Mouse (Mus musculus) intestine, postnatal 0 days (tissue): ENCODE results near the gene Dnajb7. TPM values are rescaled to one million over a fixed set of nuclear protein-coding genes. Genes with fewer than 3 reads are reported as not detected.

Experiments used
- ATAC-seq: fragments of 200-750 bp; cut with Nextera tagmentation; 2 replicates; pipeline ENCODE4 v1.8.0; 2017; ENCODE audit warnings: mild to moderate bottlenecking, moderate TSS enrichment, moderate library complexity
- H3K27ac ChIP-seq: fragments of 300-500 bp; sonication (generic); 2 replicates; pipeline ENCODE4 v1.5.1; 2014; ENCODE audit warnings: mild to moderate bottlenecking, low read depth, low read length, moderate library complexity
- H3K27me3 ChIP-seq: fragments of 300-500 bp; sonication (generic); replicated peaks from 2 replicates; pipeline ENCODE4 v1.6.1; 2014; ENCODE audit warnings: low read length, mixed read lengths; ENCODE audit not compliant: control insufficient read depth, insufficient read depth
- H3K36me3 ChIP-seq: fragments of 300-500 bp; sonication (generic); 2 replicates; pipeline ENCODE4 v1.6.1; 2014; ENCODE audit warnings: mild to moderate bottlenecking, moderate library complexity; ENCODE audit not compliant: control insufficient read depth, insufficient read depth
- H3K4me1 ChIP-seq: fragments of 300-500 bp; sonication (generic); replicated peaks from 2 replicates; pipeline ENCODE4 v1.6.1; 2014; ENCODE audit warnings: antibody characterized with exemption, low read length, mixed read lengths; ENCODE audit not compliant: control insufficient read depth, insufficient read depth
- H3K4me2 ChIP-seq: fragments of 300-500 bp; sonication (generic); replicated peaks from 2 replicates; pipeline ENCODE4 v1.6.1; 2014; ENCODE audit warnings: low read depth, mild to moderate bottlenecking, moderate library complexity
- H3K4me3 ChIP-seq: fragments of 300-500 bp; sonication (generic); 2 replicates; pipeline ENCODE4 v1.5.1; 2014; ENCODE audit warnings: low read depth, low read length
- H3K9ac ChIP-seq: fragments of 300-500 bp; sonication (generic); 2 replicates; pipeline ENCODE4 v1.6.1; 2014; ENCODE audit warnings: mild to moderate bottlenecking, low read depth, low read length
- H3K9me3 ChIP-seq: fragments of 300-500 bp; sonication (generic); 2 replicates; pipeline ENCODE4 v1.6.1; 2016; ENCODE audit warnings: mixed run types; ENCODE audit not compliant: control insufficient read depth
- CTCF ChIP-seq: sonication (generic); IDR thresholded peaks from 2 replicates; pipeline ENCODE4 v1.5.1; 2016; ENCODE audit warnings: low read depth, mild to moderate bottlenecking, control low read depth, antibody characterized with exemption, moderate library complexity
- WGBS: fragments of 180-500 bp; shearing (Covaris S2); extraction: QIAGEN DNeasy Blood & Tissue Kit; methylation state at CpG from one replicate; pipeline ENCODE4 v1.1.7; 2014; 5-methylcytosine and 5-hydroxymethylcytosine counted together
- polyA plus RNA-seq: library from polyadenylated mRNA; unstranded; fragments of >200 nt; fragmentation: Nextera tagmentation; extraction: Ambion mirVana; gene quantifications from 2 replicates; pipeline ENCODE4 v1.2.1, GENCODE M21; 2015

Gene Dnajb7
- polyA plus RNA-seq, 1 experiment from 2014 or later, result 0.17 TPM

- no peak overlapping the region for H3K9ac ChIP-seq
- H3K36me3 ChIP-seq, result peaks cover 17% of the 10 kb centered on the region
- peaks cover 4% of the 10 kb centered on the region; the same call in 1 of the 2 replicates for H3K27me3 ChIP-seq
- H3K27ac ChIP-seq, result peak overlapping the region; percentile 29; the same call in 1 of the 2 replicates
- H3K4me1 ChIP-seq, result no peaks in the 10 kb centered on the region; the same call in 1 of the 2 replicates
- no peak for TF ChIP-seq CTCF
- ATAC-seq, result no peak
- no peaks in the 10 kb centered on the region for H3K9me3 ChIP-seq
- no peak overlapping the region for H3K4me3 ChIP-seq
- peak overlapping the region; percentile 84 for H3K4me2 ChIP-seq
- 25% methylated on average over 10 of the region's 10 CpGs for WGBS
These were observed 46.6 kb downstream of the Dnajb7 start for GRCm38 (mm10) chr15:81361417-81362015.

- H3K27ac ChIP-seq, result 0 out of 2 replicates have a peak overlapping the region, but pooled peaks have one; percentile 29
- no peaks in the 10 kb centered on the region for H3K9me3 ChIP-seq
- no peaks in the 10 kb centered on the region; the same call in 1 of the 2 replicates for H3K4me1 ChIP-seq
- H3K27me3 ChIP-seq, result peaks cover 4% of the 10 kb centered on the region; the same call in 1 of the 2 replicates
- peaks cover 13% of the 10 kb centered on the region for H3K36me3 ChIP-seq
- peak; percentile 32; the same call in 1 of the 2 replicates for ATAC-seq
- WGBS, result 35% methylated on average over 6 of the region's 6 CpGs
- no peak for TF ChIP-seq CTCF
- H3K4me3 ChIP-seq, result peak overlapping the region; percentile 55
- peak overlapping the region; percentile 84 for H3K4me2 ChIP-seq
- no peak overlapping the region for H3K9ac ChIP-seq
These were observed 47.1 kb downstream of the Dnajb7 start for GRCm38 (mm10) chr15:81361022-81361404.

GRCm38 (mm10) chr15:81360345-81361021 is 47.6 kb downstream of the Dnajb7 start, which contains the start of gene Slc25a17:
Gene Slc25a17, minus strand, starts transcription at chr15:81360812.
- Histone ChIP-seq H3K36me3 (peaks cover 13% of the 10 kb centered on the region), H3K9ac (peak within 1 kb of the TSS; percentile 69), H3K9me3 (no peaks in the 10 kb centered on the region), H3K27me3 (peaks cover 4% of the 10 kb centered on the region; the same call in 1 of the 2 replicates), H3K4me3 (peak within 1 kb of the TSS; percentile 55), H3K4me1 (no peaks in the 10 kb centered on the region; the same call in 1 of the 2 replicates), H3K27ac (peak within 1 kb of the TSS; percentile 43), H3K4me2 (peak within 1 kb of the TSS; percentile 84)
- no peak for TF ChIP-seq CTCF
- 1% methylated on average over 30 of the region's 30 CpGs for WGBS
- peak; percentile 94 for ATAC-seq

- no peak for ATAC-seq
- Histone ChIP-seq H3K9me3 (no peaks in the 10 kb centered on the region), H3K4me2 (no peak overlapping the region), H3K36me3 (peaks cover 12% of the 10 kb centered on the region), H3K27me3 (peaks cover 6% of the 10 kb centered on the region; the same call in 1 of the 2 replicates), H3K9ac (no peak overlapping the region), H3K4me3 (no peak overlapping the region), H3K27ac (no peak overlapping the region), H3K4me1 (no peaks in the 10 kb centered on the region; the same call in 1 of the 2 replicates)
- WGBS, result 87% methylated on average over 5 of the region's 5 CpGs
- no peak for TF ChIP-seq CTCF
These were observed 48.7 kb downstream of the Dnajb7 start for GRCm38 (mm10) chr15:81359421-81359820.

- no peak overlapping the region for H3K27ac ChIP-seq
- no peak for TF ChIP-seq CTCF
- no peak for ATAC-seq
- H3K4me3 ChIP-seq, result no peak overlapping the region
- peaks cover 6% of the 10 kb centered on the region; the same call in 1 of the 2 replicates for H3K27me3 ChIP-seq
- H3K4me2 ChIP-seq, result no peak overlapping the region
- 81% methylated on average over 3 of the region's 3 CpGs for WGBS
- H3K4me1 ChIP-seq, result no peaks in the 10 kb centered on the region
- H3K36me3 ChIP-seq, result peaks cover 7% of the 10 kb centered on the region
- H3K9ac ChIP-seq, result no peak overlapping the region
- no peaks in the 10 kb centered on the region for H3K9me3 ChIP-seq
These were observed 49.2 kb downstream of the Dnajb7 start for GRCm38 (mm10) chr15:81358943-81359342.

- Histone ChIP-seq H3K27me3 (peaks cover 6% of the 10 kb centered on the region; the same call in 1 of the 2 replicates), H3K9me3 (no peaks in the 10 kb centered on the region), H3K36me3 (no peaks in the 10 kb centered on the region), H3K27ac (no peak overlapping the region), H3K4me2 (no peak overlapping the region), H3K4me3 (no peak overlapping the region), H3K4me1 (no peaks in the 10 kb centered on the region), H3K9ac (no peak overlapping the region)
- WGBS, result 33% methylated on average over 5 of the region's 5 CpGs
- no peak for ATAC-seq
- no peak for TF ChIP-seq CTCF
These were observed 51.2 kb downstream of the Dnajb7 start for GRCm38 (mm10) chr15:81356946-81357345.

Other genes starting within 250 kb of the Dnajb7 start
- 9.0 and 10.3 TPM in 2 replicates for gene Mrtfa, start 217.5 kb downstream of the Dnajb7 start, polyA plus RNA-seq
- gene Mchr1, start 172.8 kb downstream of the Dnajb7 start, polyA plus RNA-seq, result 1.5 and 2.1 TPM in 2 replicates
- gene Slc25a17, start 47.5 kb downstream of the Dnajb7 start, polyA plus RNA-seq, result 30.6 and 33.2 TPM in 2 replicates
- 66.9 and 68.2 TPM in 2 replicates for gene St13, start 8.2 kb downstream of the Dnajb7 start, polyA plus RNA-seq
- gene Xpnpep3, start 8.2 kb downstream of the Dnajb7 start, polyA plus RNA-seq, result 2.3 and 2.4 TPM in 2 replicates
- 408 and 432 TPM in 2 replicates for gene Rbx1, start 58.0 kb upstream of the Dnajb7 start, polyA plus RNA-seq
- 8.9 and 10.0 TPM in 2 replicates for gene Ep300, start 177.1 kb upstream of the Dnajb7 start, polyA plus RNA-seq